Mouse (Mus musculus): Measurements from ENCODE around the gene Tbc1d17.
A peak's percentile ranks its signal among the peaks of the same experiment; 100 is the strongest.

The Tbc1d17 gene

DNA sequence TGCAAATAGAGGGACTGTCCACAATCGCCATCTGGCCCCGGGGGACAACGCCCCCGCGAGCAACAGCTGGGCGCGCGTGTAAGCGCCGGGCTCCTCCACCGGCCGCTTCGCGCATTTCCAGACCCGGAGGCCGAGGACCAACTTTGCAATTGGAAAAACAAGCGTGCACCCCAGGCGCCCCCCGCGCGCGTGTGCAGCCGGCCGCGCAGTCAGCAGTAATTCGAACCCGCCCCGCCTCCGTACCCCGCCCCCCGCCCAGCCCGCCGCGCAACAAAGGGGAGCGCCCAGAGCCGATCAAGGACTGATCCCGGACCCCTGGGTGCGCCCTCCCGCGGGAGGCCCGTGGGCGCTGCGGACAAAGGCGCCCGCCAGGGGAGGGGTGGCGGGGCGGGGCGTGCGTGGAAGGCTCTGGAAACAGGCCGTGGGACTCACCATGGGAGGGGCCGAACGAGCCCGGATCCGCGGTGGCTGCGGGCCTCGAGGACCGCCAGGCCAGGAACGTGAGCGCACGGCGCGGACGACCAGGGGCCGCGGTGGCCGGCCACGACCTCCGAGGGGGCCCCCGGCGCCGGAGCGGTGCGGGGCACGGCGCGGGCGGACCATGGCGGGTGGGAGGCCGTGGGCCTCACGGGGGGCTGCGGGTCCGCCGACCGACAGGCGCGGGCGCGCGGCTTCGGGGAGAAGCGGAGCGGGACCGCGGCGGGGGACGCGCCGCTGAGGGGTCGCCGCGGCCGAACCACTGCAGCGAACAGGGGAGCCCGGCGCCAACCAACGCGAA is 20.2 kb upstream of the Tbc1d17 start:
- DNase-seq: peak; percentile 63 to 73

GRCm38 (mm10) chr7:44868465-44868864 is 19.6 kb upstream of the Tbc1d17 start:
- DNase-seq: peak in 1 of 2 experiments; percentile 32

- DNase-seq: no peak
Measured at GRCm38 (mm10) chr7:44867802-44868201, 18.9 kb upstream of the Tbc1d17 start.

DNA sequence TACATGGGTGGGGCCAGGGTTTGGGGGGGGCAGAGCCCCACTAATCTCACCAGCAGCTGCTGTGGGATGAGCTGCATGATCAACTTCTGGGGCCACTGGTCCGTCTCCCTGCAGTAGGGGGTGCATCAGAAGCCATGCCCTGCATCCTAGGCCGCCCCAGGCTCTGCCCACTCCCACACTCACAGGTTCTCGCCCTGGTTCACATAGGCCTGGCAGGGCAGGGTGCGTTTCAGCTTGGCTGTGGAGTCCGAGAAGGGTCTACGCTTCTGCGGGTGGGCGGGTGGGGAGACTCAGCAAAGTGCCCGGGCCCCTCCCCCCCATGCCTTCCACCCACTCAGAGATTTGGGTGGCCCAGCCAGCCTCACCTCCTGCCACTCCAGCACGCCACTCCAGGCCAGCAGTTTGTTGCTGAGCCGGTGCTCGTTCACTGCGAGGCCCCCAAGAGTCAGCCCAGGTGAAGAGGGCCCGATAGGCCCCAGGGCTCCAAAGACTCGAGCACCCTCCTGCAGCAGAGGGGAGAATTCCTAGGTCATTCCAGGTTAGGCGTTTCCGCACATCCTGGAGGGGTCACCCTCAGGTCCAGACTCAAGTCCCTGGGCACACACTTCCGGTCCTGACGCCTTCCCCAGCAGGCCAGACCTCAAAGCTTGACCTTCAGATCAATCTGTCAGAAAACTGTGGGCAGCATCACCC is 18.3 kb upstream of the Tbc1d17 start:
- no peak for DNase-seq

DNA sequence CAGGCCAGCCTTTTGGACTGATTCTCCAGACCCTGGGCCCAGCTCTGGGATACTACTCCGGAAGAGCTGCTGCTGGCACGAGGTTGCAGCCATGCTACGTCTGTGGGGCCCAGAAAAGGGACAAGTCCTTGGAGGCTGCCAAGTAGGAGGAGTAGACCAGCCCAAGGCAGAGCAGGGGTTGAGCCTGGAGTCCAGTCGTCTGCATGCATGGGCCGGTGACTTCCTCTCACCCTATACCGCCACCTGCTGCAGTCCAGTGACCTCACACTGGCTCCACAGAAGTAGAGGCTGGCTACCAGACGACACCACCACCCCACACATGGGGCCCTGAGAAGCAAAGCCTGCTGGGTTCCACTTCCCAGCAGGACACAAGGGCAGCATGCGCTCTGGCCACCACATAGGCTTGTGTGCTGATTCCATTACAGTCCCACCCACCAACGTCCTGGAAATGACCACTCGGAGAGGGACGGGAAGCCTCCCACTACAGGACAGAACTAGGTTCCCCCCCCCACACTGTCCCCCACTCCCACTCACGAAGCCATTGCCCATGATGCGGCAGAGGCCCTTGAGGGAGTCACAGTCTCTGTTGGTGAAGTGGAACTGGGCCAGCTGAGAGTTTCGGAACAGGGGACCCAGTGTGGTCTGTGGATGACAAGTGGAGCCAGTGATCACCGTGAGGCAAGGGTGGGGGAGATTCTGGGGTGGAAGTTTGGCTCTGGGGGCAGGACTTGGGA is 17.6 kb upstream of the Tbc1d17 start:
- DNase-seq: peak in 1 of 2 experiments; percentile 53

GRCm38 (mm10) chr7:44864595-44865542 is 16.0 kb upstream of the Tbc1d17 start:
- peak in 1 of 2 experiments; percentile 32 for DNase-seq

GRCm38 (mm10) chr7:44863982-44864494 is 15.2 kb upstream of the Tbc1d17 start:
- DNase-seq: no peak

DNA sequence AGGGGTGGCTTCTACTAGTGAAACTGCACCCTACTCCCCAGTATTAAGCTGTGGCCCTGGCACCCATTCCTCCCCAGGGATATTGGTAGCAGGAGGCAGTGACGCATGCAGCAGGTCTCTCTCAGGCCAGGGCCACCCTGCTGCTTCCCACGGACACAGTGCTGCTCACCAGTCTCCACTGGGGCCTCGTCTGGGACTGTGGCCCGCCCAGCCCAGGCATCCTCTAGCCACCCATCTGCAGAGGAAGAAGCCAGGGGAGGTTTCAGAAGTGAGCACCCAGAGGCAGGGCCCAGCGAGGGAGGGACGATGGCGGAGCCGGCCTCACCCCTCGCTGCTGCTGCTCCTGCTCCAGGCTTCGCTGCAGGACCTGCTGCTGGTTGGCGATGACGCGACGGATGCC is 14.3 kb upstream of the Tbc1d17 start:
- DNase-seq: no peak

GRCm38 (mm10) chr7:44862434-44862833 is 13.6 kb upstream of the Tbc1d17 start:
- no peak for DNase-seq

DNA sequence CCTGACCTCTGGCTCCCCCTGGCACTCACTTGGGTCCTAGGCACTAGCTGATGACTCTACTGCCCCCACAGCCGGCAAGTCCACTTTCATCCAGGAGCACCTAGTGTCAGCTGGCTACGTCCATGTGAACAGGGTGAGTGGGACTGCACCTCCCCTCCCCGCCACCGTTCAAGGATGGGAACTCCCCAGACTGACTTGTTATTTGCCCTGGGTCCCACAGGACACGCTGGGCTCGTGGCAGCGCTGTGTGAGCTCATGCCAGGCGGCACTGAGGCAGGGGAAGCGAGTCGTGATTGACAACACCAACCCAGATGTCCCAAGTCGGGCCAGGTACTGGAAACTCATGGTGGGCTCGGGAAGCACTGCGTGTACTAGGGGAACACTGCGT is 12.5 kb upstream of the Tbc1d17 start:
- no peak for DNase-seq

- peak; percentile 70 to 80 for DNase-seq
Measured at GRCm38 (mm10) chr7:44860576-44861428, 11.9 kb upstream of the Tbc1d17 start.

DNA sequence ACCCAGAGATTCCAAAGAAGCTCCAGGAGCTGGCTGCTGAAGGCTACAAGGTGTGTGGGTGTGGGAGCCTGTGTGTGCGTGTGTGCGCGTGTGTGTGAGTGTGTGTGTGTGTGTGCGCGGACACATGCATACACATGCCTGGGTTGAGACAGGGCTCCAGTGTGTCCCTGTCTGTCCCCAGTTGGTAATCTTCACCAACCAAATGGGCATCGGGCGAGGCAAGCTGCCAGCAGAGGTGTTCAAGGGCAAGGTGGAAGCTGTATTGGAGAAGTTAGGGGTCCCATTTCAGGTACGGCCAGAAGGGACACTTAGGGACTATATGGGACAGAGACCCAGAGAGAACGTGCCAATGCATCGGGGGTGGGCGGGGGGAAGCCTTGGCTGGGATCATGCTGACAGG is 11.0 kb upstream of the Tbc1d17 start:
- no peak for DNase-seq

- DNase-seq: no peak
Measured at GRCm38 (mm10) chr7:44857905-44858304, 9.0 kb upstream of the Tbc1d17 start.

- DNase-seq: peak; percentile 81 to 86
Measured at GRCm38 (mm10) chr7:44857042-44857552, 8.2 kb upstream of the Tbc1d17 start, which contains the start of gene Pnkp. Pnkp (plus strand) TSS chr7:44857139.

DNA sequence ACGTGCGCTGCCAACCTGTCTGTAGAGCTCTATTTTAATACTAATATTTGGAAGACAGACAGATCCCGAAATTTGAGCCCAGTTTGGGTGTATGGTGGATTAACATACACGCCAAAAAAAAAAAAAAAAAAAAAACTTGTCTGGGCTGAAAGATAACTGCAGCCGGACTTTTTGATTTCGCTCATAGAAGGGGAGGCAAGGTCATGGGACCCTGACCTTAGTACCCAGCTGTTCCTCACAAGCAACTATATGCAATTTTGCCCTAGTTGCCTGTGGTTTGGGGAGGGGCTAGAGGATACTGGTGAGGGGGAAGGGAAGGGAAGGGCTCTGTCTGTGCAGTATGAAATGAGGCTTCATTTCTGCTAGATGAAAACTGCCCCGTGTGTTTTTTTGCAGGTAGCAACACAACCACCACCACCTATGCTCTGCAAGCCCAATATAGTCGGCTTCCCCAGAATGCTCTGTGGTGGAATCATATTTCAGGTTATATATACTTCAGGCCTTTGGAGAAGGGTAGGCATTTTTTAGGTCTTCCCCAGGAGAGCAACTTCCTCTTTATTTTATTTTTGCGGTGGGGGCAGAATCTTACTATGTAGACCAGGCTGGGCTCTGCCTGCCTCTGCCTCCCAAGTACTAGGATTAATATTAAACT is 7.5 kb upstream of the Tbc1d17 start:
- DNase-seq: no peak

DNA sequence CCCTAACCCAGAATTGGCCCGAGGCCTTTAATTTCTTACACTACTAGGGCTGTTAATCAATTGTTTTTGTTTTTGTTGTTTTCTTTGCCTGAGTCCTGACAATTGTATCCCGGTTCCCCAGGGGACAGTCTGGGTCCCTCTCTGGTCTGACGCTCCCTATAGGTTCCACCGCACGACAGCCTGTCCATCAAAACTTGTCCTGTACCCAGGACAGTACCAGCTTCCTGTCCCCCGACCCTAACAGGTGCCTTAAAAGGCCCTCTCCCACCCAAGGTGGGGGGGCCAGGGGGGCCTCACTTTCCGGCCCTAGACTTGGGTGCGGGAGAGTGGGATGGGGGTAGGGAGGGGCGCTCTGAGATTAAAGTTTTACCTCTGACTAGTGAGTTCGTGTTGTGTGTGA is 6.2 kb upstream of the Tbc1d17 start:
- DNase-seq: no peak

- peak; percentile 83 to 85 for DNase-seq
Measured at GRCm38 (mm10) chr7:44854356-44855031, 5.6 kb upstream of the Tbc1d17 start.

DNA sequence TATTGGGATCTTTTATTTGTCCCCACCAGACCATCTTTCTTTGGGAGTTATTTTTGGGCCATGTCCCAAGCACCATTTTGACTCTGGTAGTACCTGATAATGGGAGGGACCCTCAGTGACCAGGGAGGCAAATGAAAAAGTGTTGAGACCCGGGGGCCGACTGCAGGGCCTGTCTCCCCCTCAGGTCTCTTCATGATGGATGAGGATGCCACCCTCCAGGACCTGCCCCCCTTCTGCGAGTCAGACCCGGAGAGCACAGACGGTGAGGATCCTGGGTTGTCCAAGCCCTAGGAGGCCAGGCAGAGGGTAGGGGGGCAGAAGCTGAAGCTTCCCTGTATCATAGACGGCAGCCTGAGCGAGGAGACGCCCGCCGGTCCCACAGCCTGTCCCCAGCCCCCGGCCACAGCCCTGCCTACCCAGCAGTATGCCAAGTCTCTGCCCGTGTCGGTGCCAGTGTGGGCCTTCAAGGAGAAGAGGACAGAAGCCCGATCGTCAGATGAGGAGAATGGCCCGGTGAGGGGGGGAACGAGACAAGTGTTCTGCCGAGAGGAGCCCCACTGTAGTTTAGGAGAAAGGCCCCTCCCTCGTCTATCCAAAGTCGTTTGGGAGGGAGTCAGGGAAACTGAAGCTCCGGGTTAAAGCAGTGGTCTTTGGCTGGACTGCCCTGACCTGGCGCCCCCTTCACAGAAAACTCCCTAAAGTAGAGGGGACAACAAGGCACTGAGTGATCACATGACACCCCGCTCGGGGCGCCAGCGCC is 4.9 kb upstream of the Tbc1d17 start:
- DNase-seq: peak; percentile 36 to 42

DNA sequence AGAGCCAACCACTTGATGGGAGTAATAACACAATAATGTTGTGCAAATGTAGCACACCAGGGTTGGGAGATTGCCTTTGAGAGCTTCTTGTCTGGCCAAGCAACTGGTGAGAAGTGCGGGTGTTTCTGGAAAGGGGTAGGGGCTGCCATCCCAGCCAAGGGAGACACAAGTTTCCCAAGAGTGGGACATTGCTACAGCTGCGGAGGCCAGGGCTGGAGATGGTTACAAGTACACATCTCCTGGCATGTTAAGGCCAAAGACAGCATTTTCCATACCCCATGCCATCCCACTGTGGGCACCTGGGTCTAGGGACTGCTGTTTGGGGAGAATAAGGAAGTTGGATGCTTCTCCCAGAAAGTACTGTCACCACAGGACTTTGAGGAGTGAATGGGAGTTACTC is 4.2 kb upstream of the Tbc1d17 start:
- no peak for DNase-seq

Measured in cerebellum, adult 18-20 months (tissue).